Mouse (Mus musculus) hindbrain, postnatal 0 days (tissue): Measurements from ENCODE around the gene Grasp. TPM values are rescaled to one million over a fixed set of nuclear protein-coding genes. Genes with fewer than 3 reads are reported as not detected.
A peak's percentile ranks its signal among the peaks of the same experiment; 100 is the strongest.

Source experiments
- ATAC-seq: fragments of 200-750 bp; cut with Nextera tagmentation; 2 replicates; pipeline ENCODE4 v1.8.0; 2017; ENCODE audit warnings: mild to moderate bottlenecking, moderate TSS enrichment, moderate library complexity
- DNase-seq: peaks from one replicate; pipeline ENCODE4 v3.0.0-alpha.2; 2015; ENCODE audit warnings: low spot score
- H3K27ac ChIP-seq: fragments of 300-500 bp; sonication (generic); 2 replicates; pipeline ENCODE4 v1.5.1; 2014; ENCODE audit warnings: mild to moderate bottlenecking
- H3K27me3 ChIP-seq: fragments of 300-500 bp; sonication (generic); 2 replicates; pipeline ENCODE4 v1.6.1; 2014; ENCODE audit warnings: low read length, mixed read lengths; ENCODE audit not compliant: insufficient read depth
- H3K36me3 ChIP-seq: fragments of 300-500 bp; sonication (generic); 2 replicates; pipeline ENCODE4 v1.6.1; 2014; ENCODE audit warnings: low read length, mixed read lengths; ENCODE audit not compliant: insufficient read depth
- H3K4me1 ChIP-seq: fragments of 300-500 bp; sonication (generic); 2 replicates; pipeline ENCODE4 v1.6.1; 2014; ENCODE audit warnings: antibody characterized with exemption, low read length, mixed read lengths; ENCODE audit not compliant: insufficient read depth
- H3K4me2 ChIP-seq: fragments of 300-500 bp; sonication (generic); 2 replicates; pipeline ENCODE4 v1.6.1; 2014; ENCODE audit warnings: low read depth, mild to moderate bottlenecking, low read length, moderate library complexity, mixed read lengths
- H3K4me3 ChIP-seq: fragments of 300-500 bp; sonication (generic); 2 replicates; pipeline ENCODE4 v1.5.1; 2014; ENCODE audit warnings: low read length
- H3K9ac ChIP-seq: fragments of 300-500 bp; sonication (generic); replicated peaks from 2 replicates; pipeline ENCODE4 v1.6.1; 2014; ENCODE audit warnings: mild to moderate bottlenecking, low read length, moderate library complexity, mixed read lengths
- H3K9me3 ChIP-seq: fragments of 300-500 bp; sonication (generic); 2 replicates; pipeline ENCODE4 v1.6.1; 2016; ENCODE audit warnings: low read length, mixed read lengths
- CTCF ChIP-seq: IDR thresholded peaks from 2 replicates; pipeline ENCODE4 v1.5.1; 2016; ENCODE audit warnings: antibody characterized with exemption, control low read depth, low read depth
- WGBS: fragments of 180-500 bp; shearing (Covaris S2); extraction: QIAGEN DNeasy Blood & Tissue Kit; methylation state at CpG from one replicate; pipeline ENCODE4 v1.1.7; 2014; 5-methylcytosine and 5-hydroxymethylcytosine counted together
- polyA plus RNA-seq: library from polyadenylated mRNA; unstranded; fragments of >200 nt; fragmentation: Nextera tagmentation; extraction: Ambion mirVana; gene quantifications from 2 replicates; pipeline ENCODE4 v1.2.1, GENCODE M21; 2015
- total RNA-seq: library from RNA; depleted of rRNA; stranded (reverse); fragments of >200 nt; gene quantifications from 2 replicates; pipeline ENCODE4 v1.2.3, GENCODE M21; 2014

The Grasp gene
- total and polyA plus RNA-seq, 2 experiments from 2014 or later, result 1.5 to 8.7 TPM

DNA sequence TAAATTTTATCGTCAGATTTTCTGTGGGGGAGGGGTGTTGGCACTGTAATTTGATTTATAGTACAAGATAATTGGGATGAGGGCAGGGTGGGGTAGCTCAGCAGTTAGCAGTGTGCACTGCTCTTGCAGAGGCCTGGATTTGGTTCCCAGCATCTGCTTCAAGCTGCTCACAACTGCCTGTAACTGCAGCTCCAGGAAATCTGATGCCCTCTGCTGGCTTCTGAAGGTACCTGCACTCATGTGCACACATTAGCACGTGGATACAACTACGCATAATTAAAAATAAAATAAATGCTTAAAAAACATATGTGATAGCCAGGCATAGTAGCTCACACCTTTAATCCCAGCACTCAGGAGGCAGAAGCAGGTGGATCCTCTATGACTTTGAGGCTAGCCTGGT is 38.4 kb upstream of the Grasp start:
- no peak overlapping the region for H3K4me3 ChIP-seq
- no peak overlapping the region for H3K9ac ChIP-seq
- H3K4me2 ChIP-seq, result no peak overlapping the region
- H3K9me3 ChIP-seq, result no peaks in the 10 kb centered on the region
- 93% methylated on average over 3 of the region's 3 CpGs for WGBS
- peak; percentile 33; the same call in 1 of the 2 replicates for TF ChIP-seq CTCF
- H3K27ac ChIP-seq, result no peak overlapping the region
- DNase-seq, result no peak
- no peaks in the 10 kb centered on the region for H3K36me3 ChIP-seq
- H3K4me1 ChIP-seq, result peaks cover 8% of the 10 kb centered on the region
- no peaks in the 10 kb centered on the region for H3K27me3 ChIP-seq
- ATAC-seq, result no peak

GRCm38 (mm10) chr15:101187907-101188306 is 36.1 kb upstream of the Grasp start:
- H3K36me3 ChIP-seq, result no peaks in the 10 kb centered on the region
- no peak for ATAC-seq
- no peak overlapping the region for H3K4me2 ChIP-seq
- no peak overlapping the region for H3K27ac ChIP-seq
- H3K4me1 ChIP-seq, result 0 out of 2 replicates have a peak, but pooled peaks cover 10% of the 10 kb centered on the region
- H3K9ac ChIP-seq, result no peak overlapping the region
- no peaks in the 10 kb centered on the region for H3K9me3 ChIP-seq
- no peak overlapping the region for H3K4me3 ChIP-seq
- no peak for DNase-seq
- peak; percentile 46 for TF ChIP-seq CTCF
- WGBS, result 82% methylated on average over 5 of the region's 5 CpGs
- H3K27me3 ChIP-seq, result no peaks in the 10 kb centered on the region

DNA sequence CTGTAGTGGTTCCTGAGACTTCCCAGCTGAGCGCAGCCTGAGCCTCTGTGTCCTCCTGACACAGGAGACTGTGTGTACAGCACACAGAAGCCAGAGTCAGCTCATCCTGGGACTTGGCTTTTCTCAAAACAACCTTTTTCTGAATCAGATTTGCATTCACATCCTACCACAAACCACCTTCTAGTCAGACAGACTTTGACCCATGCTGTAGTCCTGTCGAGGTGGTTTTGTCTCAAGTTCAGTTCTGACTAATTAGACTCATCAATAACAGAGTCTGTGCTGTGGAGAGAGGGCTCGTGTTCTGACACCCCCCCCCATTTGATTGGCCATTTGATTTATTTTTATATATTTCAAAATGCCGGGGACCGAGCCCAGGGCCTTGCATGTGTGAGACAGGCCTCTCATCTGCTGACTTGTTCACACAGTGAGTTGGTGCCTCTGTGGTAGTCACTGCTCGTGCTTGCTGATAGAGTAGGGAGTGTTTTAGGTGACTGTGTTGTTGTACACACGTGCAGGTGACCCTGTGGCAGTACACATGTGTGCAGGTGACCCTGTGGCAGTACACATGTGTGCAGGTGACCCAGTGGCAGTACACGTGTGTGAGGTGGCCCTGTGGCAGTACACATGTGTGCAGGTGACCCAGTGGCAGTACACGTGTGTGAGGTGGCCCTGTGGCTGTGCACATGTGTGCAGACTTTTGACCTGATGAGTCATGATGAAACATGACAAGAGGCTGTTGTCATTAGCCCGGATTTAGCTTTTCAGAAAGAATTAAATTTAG is 33.8 kb upstream of the Grasp start:
- WGBS, result 75% methylated on average over 10 of the region's 10 CpGs
- Histone ChIP-seq H3K4me2 (no peak overlapping the region), H3K36me3 (peaks cover 11% of the 10 kb centered on the region), H3K4me1 (0 out of 2 replicates have a peak, but pooled peaks cover 10% of the 10 kb centered on the region), H3K9ac (no peak overlapping the region), H3K4me3 (no peak overlapping the region), H3K27ac (no peak overlapping the region), H3K27me3 (no peaks in the 10 kb centered on the region), H3K9me3 (no peaks in the 10 kb centered on the region)
- DNase-seq, result no peak
- ATAC-seq, result no peak
- no peak for TF ChIP-seq CTCF

- no peak for TF ChIP-seq CTCF
- Histone ChIP-seq H3K4me3 (no peak overlapping the region), H3K27ac (no peak overlapping the region), H3K4me1 (0 out of 2 replicates have a peak, but pooled peaks cover 10% of the 10 kb centered on the region), H3K9ac (no peak overlapping the region), H3K4me2 (no peak overlapping the region), H3K9me3 (no peaks in the 10 kb centered on the region), H3K27me3 (no peaks in the 10 kb centered on the region), H3K36me3 (peaks cover 17% of the 10 kb centered on the region)
- ATAC-seq (no peak), DNase-seq (no peak)
- WGBS, result 71% methylated on average over 5 of the region's 5 CpGs
Measured at GRCm38 (mm10) chr15:101190762-101191150, 33.2 kb upstream of the Grasp start.

DNA sequence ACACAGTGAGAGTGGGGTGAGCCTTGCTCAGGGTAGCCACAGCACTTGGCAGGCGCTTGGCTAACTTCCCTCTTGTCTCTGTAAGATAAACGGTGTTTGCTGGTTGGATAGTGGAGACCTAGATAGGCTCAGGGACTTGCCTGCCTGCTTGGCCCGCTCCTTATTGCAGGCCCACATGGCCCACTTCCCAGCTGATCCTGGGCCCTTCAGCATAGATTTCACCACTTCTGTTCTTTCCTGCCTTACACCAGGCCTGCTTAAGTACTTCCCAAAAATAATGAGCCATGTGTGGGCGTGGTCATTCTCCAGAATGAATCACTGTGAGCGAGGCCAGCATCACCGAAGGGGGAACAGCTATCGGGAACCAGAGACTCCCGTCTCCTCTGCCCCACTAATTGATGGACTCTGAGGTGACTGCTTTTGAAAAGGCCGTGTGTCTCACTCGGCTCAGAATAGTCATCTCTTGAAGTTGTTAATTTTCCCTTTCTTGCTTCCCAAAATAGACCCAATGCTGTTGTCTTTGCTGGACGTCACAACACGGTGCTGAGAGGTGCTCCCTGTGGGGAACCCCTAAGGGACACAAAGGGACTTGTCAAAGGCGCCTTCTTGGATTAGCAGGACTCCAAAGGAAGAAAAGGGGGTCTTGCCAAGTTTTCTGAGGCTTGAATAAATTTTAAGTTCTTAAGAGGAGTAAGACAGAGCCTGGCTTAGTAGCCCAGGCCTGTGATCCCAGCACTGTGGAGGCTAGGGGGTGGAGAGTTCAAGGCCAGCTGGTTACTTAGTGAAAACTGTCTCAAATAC is 32.3 kb upstream of the Grasp start:
- Histone ChIP-seq H3K4me2 (no peak overlapping the region), H3K9me3 (no peaks in the 10 kb centered on the region), H3K36me3 (peaks cover 23% of the 10 kb centered on the region), H3K27me3 (no peaks in the 10 kb centered on the region), H3K4me1 (0 out of 2 replicates have a peak, but pooled peaks cover 10% of the 10 kb centered on the region), H3K27ac (peak overlapping the region; percentile 36; the same call in 1 of the 2 replicates), H3K9ac (0 out of 2 replicates have a peak overlapping the region, but pooled peaks have one; percentile 6), H3K4me3 (no peak overlapping the region)
- peak; percentile 41; the same call in 1 of the 2 replicates for ATAC-seq
- DNase-seq, result peak; percentile 39
- TF ChIP-seq CTCF, result no peak
- WGBS, result 18% methylated on average over 13 of the region's 13 CpGs

- Histone ChIP-seq H3K4me2 (no peak overlapping the region), H3K27me3 (no peaks in the 10 kb centered on the region), H3K9me3 (no peaks in the 10 kb centered on the region), H3K27ac (peak overlapping the region; percentile 36; the same call in 1 of the 2 replicates), H3K36me3 (peaks cover 29% of the 10 kb centered on the region), H3K4me1 (0 out of 2 replicates have a peak, but pooled peaks cover 10% of the 10 kb centered on the region), H3K4me3 (no peak overlapping the region), H3K9ac (no peak overlapping the region; the same call in 1 of the 2 replicates)
- ATAC-seq, result no peak
- no peak for TF ChIP-seq CTCF
- WGBS, result 46% methylated on average over 7 of the region's 7 CpGs
- DNase-seq, result no peak
Measured at GRCm38 (mm10) chr15:101192260-101192640, 31.7 kb upstream of the Grasp start.
